Mouse (Mus musculus) cerebellum, adult 11 months (tissue): Measurements from ENCODE around the gene Idi2.
A peak's percentile ranks its signal among the peaks of the same experiment; 100 is the strongest.
"Not testable (repeated sequence)": the region's sequence is repeated elsewhere in the genome, so short reads cannot be mapped to it uniquely, and the experiment has no call there.

Experiments
- DNase-seq: peaks from one replicate; pipeline ENCODE4 v3.0.0; 2022

The Idi2 gene

DNA sequence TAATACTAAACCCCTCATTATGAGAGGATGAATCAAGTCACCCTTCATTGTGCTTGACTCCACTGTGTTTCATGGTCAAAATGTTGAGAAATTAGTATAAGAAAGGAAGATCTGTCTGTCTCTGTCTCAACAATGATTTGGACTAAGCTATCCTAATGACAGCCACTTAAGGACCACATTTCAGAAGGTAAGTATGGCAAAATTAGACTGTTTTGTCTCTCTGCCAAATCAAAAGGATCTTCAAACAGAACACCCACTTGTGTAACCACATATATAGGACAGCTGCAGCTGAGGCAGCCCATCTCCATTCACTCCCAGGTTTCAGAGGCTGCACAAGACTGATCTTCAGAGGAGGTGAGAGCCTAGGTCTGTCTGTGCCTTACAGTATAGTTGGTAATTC, at the start of gene Idi2:
Gene Idi2, plus strand, starts transcription at position 301 of the 400 bp plus-strand sequence.
- not testable (repeated sequence) for DNase-seq

DNA sequence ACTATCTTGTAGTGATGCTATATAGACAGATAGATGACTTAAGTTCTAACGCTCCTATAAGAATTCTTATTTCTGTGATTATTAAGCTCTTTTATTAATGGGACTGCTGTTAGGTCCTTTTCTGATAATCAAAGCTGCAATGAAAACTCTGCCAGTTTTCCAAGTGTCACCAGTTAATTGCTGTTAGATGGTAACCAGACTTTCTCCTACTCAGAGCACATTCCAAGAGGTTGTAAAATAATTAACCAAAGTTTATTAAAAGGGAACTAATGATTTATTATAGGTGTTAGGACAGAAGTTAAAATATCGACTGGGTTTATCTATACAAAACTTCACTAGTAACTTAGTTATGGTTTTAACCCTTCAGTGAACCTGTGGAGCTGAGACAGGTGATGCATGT, 46.7 kb upstream of the Idi2 start:
- DNase-seq = not testable (repeated sequence)

DNA sequence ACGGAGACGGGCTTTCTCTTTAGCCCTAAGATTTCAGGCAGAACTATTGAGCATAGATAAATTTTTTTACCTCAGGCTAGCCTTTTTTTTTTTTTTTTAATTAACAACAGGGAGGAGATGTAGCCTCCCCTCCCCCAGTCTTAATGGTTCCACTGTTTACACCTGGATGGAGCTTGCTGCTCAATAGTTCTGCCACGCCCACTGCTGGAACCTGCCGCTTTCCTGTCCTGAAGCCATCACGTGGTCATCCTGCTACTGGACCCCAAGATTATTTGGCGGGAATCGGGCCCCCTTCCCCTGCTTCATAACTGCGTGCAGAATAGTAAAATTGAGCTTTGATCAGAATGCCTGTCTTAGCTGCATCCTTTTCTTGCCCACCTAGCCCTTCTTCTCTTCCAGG, 38.8 kb upstream of the Idi2 start:
- DNase-seq = not testable (repeated sequence)

- DNase-seq = no peak
Observed at GRCm38 (mm10) chr13:8933499-8933898, 19.2 kb upstream of the Idi2 start.

DNA sequence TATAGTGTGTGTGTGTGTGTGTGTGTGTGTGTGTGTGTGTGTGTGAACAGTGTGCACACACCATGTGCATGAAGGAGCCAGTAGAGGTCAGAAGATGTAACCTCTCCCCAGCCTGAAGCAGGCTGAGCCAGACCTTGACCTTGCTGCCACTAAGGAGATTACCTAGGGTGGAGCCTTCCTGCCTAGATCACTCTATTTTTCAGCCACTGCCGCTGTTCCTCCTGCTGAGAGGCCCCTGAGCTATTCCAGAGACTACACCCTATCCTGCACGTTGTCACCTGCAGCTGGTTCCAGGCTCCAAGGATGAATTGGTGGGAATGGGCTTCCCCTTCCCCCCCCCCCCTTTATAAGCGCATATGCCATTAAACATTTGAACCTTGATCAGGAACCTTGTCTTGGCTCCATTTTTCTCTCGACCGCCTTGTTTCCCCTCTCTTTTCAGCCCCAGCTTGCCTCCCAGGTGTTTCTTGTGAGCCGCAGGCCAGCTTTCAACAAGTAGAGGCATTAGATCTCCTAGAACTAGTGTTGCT, 15.0 kb upstream of the Idi2 start:
- DNase-seq = not testable (repeated sequence)

DNA sequence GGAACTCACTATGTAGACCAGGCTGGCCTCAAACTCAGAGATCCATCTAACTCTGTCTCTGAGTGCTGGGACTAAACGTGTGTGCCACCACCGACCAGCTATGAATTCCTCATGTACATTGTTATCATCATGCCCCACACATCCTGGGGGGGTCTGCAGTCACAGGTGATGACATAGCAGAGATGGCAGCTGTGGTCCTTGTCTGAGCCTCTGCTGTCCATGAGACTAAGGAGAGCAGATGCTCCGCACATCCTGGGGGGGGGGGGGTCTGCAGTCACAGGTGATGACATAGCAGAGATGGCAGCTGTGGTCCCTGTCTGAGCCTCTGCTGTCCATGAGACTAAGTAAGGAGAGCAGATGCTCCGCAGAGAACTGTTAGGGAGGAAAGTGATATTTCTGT, 11.6 kb upstream of the Idi2 start:
- not testable (repeated sequence) for DNase-seq

- not testable (repeated sequence) for DNase-seq
Observed at GRCm38 (mm10) chr13:8941701-8942100, 11.0 kb upstream of the Idi2 start.

GRCm38 (mm10) chr13:8943828-8944227, 8.8 kb upstream of the Idi2 start:
- DNase-seq = not testable (repeated sequence)

DNA sequence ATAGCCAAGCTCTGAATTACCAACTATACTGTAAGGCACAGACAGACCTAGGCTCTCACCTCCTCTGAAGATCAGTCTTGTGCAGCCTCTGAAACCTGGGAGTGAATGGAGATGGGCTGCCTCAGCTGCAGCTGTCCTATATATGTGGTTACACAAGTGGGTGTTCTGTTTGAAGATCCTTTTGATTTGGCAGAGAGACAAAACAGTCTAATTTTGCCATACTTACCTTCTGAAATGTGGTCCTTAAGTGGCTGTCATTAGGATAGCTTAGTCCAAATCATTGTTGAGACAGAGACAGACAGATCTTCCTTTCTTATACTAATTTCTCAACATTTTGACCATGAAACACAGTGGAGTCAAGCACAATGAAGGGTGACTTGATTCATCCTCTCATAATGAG, 4.5 kb upstream of the Idi2 start, which contains the start of gene Gm9745:
Gene Gm9745, minus strand, starts transcription at position 101 of the 400 bp plus-strand sequence.
- DNase-seq = not testable (repeated sequence)

DNA sequence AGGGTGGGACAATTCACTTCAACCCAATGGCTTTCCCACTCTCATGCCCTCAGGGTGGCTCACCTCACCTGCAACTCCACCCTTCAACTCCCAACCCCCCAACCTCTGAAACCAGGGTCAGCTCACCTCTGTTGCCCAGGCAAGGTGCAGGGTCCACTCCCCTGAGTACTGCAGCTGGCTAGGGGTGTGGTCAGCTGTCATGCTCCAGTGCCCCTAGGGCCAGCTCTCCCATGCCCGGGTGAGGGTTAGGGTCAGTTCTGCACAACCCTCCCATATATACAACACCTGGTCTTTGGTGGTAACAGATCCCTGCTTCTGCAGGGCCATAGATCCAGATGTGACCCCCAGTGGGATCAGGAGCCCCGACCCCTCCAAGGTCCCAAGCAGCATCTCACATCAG, 2.5 kb downstream of the Idi2 start:
- DNase-seq = not testable (repeated sequence)

- DNase-seq = not testable (repeated sequence)
Observed at GRCm38 (mm10) chr13:8956873-8957272, 4.2 kb downstream of the Idi2 start.

- not testable (repeated sequence) for DNase-seq
Observed at GRCm38 (mm10) chr13:8959058-8959457, 6.4 kb downstream of the Idi2 start.

DNA sequence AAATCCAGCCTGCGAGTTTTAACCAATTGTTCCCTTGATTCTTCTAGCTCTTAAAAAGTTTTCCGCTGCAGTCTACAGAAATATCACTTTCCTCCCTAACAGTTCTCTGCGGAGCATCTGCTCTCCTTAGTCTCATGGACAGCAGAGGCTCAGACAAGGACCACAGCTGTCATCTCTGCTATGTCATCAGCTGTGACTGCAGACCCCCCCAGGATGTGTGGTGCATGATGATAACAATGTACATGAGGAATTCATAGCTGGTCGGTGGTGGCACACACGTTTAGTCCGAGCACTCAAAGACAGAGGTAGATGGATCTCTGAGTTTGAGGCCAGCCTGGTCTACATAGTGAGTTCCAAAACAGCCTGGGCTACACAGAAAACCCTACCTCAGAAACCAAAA, 6.9 kb downstream of the Idi2 start:
- not testable (repeated sequence) for DNase-seq

DNA sequence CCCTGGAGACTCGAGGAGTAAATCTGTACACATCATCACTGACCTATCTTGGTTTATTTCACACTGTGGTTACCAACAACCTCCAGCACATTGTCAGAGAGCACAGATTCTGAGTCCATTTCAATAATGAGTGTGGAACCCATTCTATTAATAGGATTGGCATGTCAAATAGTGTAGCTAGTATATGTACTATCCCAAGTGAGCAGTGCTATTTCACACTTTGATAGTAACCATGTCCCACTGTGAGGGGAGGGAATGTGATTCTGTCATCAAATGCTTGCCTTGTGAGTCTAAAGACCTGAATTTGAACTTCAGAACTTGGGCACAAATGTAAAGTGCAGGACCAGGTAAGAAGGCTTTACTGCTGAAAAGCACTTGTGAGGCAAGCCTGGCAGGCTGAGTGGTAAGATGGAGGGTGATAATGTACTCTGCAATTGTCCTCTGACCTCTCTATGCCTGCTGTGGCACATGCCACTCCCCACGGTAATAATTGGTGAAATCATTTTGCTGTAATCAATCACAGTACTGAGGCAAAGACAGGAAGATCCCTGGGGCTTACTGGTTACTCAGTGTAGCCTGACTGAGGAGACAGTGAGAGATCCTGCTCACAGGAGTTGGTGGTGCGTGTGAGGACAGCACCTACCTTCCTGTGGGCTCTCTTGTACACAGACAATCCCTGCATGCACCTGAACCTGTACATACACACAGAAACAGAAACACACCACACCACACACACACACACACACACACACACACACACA, 8.6 kb downstream of the Idi2 start:
- DNase-seq = not testable (repeated sequence)

DNA sequence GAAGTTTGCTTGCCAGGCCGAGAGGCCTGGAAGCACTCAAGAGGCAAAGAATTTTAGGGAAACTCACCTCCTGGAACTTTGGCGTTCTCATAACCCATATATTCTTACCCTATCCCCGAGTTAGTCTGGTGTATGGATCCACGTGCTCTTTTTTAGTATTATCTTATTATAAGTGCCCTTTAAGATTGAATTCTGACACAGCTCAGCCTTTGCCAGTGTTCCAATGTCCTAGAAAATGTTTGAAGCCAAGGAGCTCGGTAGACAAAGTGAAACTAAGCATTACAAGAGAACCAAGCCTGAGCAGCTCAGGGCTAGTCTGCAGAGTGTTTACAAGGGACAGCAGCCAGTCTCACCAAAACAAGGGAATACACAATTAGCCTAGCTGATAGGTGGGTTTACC, 9.6 kb downstream of the Idi2 start:
- not testable (repeated sequence) for DNase-seq

DNA sequence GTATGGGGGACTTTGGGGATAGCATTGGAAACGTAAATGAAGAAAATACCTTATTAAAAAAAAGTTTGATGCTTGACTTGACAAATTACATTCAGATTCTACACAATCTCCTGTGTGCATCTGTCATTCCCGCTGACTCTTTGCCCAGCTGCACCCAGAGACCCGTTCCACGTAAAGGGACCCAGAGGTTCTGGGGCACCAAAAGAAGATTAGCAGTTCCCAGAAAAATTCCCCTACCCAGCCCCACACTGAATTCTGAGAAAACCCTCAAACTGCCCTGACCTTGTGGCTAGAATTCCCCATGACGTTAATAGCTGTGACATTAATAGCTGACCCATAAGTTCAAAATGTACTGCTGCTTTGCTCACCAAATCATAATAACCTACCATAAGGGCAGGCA, 12.6 kb downstream of the Idi2 start:
- DNase-seq = no peak

DNA sequence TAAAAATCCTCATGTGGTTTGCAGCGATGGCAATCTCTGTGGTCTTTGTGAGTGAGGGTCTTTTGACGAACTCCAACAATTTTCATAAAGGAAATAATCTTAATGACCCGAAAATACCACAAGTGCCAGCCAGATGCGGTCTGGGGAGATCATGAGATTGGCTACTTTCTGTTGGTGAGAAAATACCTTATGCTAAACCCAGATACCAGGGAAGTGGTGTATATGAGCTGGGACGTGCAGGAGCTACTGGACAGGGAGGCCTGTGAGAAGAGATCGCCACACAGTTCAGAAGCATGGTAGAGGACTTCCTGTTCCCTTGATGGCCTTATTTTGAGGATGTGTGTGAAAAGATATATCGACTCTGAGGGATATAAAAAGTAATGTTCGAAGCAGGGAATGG, 15.1 kb downstream of the Idi2 start:
- no peak for DNase-seq

GRCm38 (mm10) chr13:8972369-8972768, 19.7 kb downstream of the Idi2 start:
- no peak for DNase-seq

- no peak for DNase-seq
Observed at GRCm38 (mm10) chr13:8972972-8973371, 20.3 kb downstream of the Idi2 start.

DNA sequence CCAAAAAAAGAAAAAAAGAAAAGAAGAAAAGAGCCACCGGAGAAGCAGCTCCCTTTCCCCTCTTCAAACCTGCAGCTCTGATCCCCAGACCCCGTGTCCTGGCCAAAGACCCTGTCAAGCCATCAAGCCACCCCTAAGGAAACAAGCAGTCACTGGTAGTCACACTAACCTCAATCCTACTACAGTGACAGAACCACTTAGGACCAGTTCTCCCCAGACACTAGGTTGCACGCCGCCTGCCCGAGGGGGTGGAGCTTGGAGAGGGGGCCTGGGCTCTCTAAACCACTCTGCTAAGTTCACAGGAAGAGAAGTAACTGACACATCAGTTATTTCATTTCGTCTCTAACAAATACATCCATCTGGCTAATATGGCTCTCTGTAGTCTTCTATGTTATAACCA, 39.6 kb downstream of the Idi2 start:
- no peak for DNase-seq

DNA sequence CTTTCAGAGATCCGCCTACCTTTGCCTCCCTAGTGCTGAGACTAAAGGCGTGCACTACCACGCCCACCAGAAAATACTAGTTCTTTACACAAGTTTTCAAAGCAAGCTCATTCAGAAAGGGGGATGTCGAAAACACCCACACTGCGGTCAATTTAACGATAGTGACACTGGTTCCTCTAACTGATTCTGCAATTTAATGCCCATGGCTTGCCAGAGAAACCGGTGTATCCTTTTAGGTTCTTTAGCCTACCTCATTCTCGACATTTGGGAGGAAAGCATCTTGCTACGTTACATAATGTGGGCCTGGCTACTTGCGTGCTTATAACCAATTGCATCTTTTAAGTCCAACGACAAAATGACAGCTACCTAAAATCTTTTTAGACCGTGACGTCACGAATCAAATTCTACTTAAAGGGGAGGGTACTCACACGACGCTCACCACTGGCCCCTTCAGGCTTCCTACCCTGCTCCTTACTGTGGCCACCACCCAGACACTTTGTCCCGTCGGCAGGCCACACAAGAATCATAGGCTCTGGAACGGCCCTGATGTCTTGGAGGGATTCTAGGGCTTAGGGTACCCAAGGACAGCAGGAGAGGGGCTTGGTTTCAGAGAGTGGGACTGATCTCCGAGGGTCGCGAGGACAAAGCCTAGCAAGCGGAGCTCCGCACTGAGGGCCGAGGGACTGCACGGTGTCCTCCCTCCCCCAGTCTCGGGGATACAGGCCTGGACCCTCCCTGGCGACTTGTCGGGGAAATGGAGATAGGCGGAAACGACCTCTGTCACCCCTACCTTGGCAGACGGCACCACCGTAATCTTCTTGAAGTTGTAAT, 42.7 kb downstream of the Idi2 start:
- DNase-seq = peak; percentile 2

- DNase-seq = peak; percentile 96
Observed at GRCm38 (mm10) chr13:8995990-8996786, 43.5 kb downstream of the Idi2 start, which contains the start of gene Gtpbp4. TSS of gene Gtpbp4 (minus strand) at chr13:8996083.

DNA sequence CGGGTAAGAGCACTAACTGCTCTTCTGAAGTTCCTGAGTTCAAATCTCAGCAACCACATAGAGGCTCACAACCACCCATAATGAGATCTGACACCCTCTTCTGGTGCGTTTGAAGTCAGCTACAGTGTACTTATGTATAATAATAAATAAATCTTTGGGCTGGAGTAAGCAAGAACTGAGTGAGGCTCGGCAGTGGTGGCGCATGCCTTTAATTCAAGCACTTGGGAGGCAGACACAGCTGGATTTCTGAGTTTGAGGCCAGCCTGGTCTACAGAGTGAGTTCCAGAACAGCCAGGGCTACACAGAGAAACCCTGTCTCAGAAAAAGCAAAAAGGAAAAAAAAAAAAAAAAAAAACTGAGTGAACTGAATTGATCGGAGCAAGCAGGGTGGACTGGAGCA, 44.6 kb downstream of the Idi2 start:
- DNase-seq = not testable (repeated sequence)
